Mouse (Mus musculus) thymus, adult 2 months (tissue): ENCODE measurements at regions not wholly inside any gene's neighbourhood (a gene's known extent, or its start where the extent isn't known, plus 50 kb on each side); places are given as distances from the start of the nearest gene placed in this dataset.

Experiments used
- DNase-seq: peaks from one replicate; pipeline ENCODE4 v3.0.0; 2021
- H3K27ac ChIP-seq: fragments of 200-500 bp; 2 replicates; pipeline ENCODE4 v1.5.1; 2012; ENCODE audit warnings: low read length, control low read depth; ENCODE audit not compliant: control insufficient read depth, insufficient read depth
- H3K27me3 ChIP-seq: fragments of 200-500 bp; 2 replicates; pipeline ENCODE4 v1.6.1; 2012; ENCODE audit warnings: mild to moderate bottlenecking, low read length, moderate library complexity, mixed read lengths; ENCODE audit not compliant: control insufficient read depth, insufficient read depth
- H3K36me3 ChIP-seq: fragments of 200-500 bp; 2 replicates; pipeline ENCODE4 v1.6.1; 2012; ENCODE audit warnings: mild to moderate bottlenecking, low read length, moderate library complexity; ENCODE audit not compliant: control insufficient read depth, insufficient read depth
- H3K4me1 ChIP-seq: fragments of 200-500 bp; replicated peaks from 2 replicates; pipeline ENCODE4 v1.6.1; 2012; ENCODE audit warnings: low read length; ENCODE audit not compliant: control insufficient read depth, insufficient read depth
- H3K4me3 ChIP-seq: fragments of 200-500 bp; 2 replicates; pipeline ENCODE4 v1.5.1; 2012; ENCODE audit warnings: mild to moderate bottlenecking, low read length, control low read depth, moderate library complexity; ENCODE audit not compliant: control insufficient read depth, insufficient read depth
- CTCF ChIP-seq: fragments of 200-500 bp; IDR thresholded peaks from 2 replicates; pipeline ENCODE4 v1.5.1; 2012; ENCODE audit warnings: mild to moderate bottlenecking, control low read depth, low read length, moderate library complexity, borderline replicate concordance; ENCODE audit not compliant: control insufficient read depth, poor library complexity, insufficient read depth; ENCODE audit errors: extremely low read depth
- POLR2A ChIP-seq: fragments of 200-500 bp; IDR thresholded peaks from 2 replicates; pipeline ENCODE4 v1.6.1; 2012; ENCODE audit warnings: mild to moderate bottlenecking, low read length, control low read depth, moderate library complexity; ENCODE audit not compliant: control insufficient read depth, poor library complexity, insufficient read depth; ENCODE audit errors: extremely low read depth
- whole genome bisulfite sequencing: fragments of 180-500 bp; shearing (Covaris S2); methylation state at CpG from one replicate; pipeline ENCODE4 v1.1.7; 2018; 5-methylcytosine and 5-hydroxymethylcytosine counted together

- DNase-seq, result no peak
- no peaks in the 10 kb centered on the region for H3K36me3 ChIP-seq
- TF ChIP-seq CTCF, result no peak
- TF ChIP-seq POLR2A, result no peak
- no peak overlapping the region for H3K27ac ChIP-seq
- H3K27me3 ChIP-seq, result no peaks in the 10 kb centered on the region
- 91% methylated on average over 7 of the region's 7 CpGs for WGBS
- no peaks in the 10 kb centered on the region for H3K4me1 ChIP-seq
- no peak overlapping the region for H3K4me3 ChIP-seq
These were observed 57.3 kb upstream of the Arhgap5 start for GRCm38 (mm10) chr12:52446501-52446900.

DNA sequence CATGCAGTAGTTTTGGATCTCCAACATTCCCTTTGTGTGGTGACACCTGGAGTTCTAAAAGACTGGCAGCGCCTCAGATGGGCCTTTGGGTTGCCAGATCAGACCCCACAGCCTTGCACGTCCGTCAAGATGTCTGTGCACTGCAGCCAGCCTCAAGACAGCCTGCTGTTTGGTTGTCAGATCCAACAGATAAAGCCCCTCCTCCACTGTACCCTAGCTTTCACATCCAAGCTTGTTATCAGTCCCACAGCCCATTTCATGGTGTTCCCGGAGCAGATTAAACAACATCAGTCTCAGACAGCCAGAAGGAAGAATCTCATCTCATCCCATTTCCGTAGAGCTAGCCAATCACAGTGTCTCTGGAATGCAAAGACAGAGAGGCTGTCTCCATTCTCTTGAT is 56.3 kb upstream of the Arhgap5 start:
- WGBS, result 95% methylated on average over 5 of the region's 5 CpGs
- H3K27ac ChIP-seq, result no peak overlapping the region

DNA sequence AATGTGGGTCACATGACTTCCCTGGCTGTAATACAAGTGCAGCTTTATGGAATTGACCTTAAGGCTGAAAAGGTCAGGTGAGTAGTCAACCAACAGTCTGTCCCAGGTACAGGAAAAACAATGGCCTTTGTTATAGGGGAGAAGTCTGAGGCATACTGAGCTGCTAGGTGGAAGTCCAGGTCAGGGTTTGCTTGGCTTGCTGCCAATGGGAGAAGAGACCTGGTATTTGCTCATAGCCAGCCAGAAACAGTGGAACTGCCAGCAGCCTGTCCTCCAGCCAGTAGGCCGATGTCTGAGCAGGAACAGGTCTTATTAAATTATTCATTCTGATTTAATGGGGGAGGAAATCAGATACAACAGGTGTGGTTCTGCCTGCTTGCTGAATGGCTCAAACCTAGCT is 55.6 kb upstream of the Arhgap5 start:
- Histone ChIP-seq H3K4me3 (no peak overlapping the region), H3K36me3 (no peaks in the 10 kb centered on the region), H3K27me3 (no peaks in the 10 kb centered on the region), H3K4me1 (no peaks in the 10 kb centered on the region), H3K27ac (no peak overlapping the region)
- 83% methylated on average over 1 of the region's 1 CpGs for WGBS
- DNase-seq, result no peak
- no peak for TF ChIP-seq CTCF
- no peak for TF ChIP-seq POLR2A

More for the DNA sequence above, 56.3 kb upstream of the Arhgap5 start:
- H3K36me3 ChIP-seq, result no peaks in the 10 kb centered on the region
- no peak overlapping the region for H3K4me3 ChIP-seq
- H3K27me3 ChIP-seq, result no peaks in the 10 kb centered on the region
- no peak for TF ChIP-seq POLR2A
- TF ChIP-seq CTCF, result no peak
- no peak for DNase-seq
- no peaks in the 10 kb centered on the region for H3K4me1 ChIP-seq

DNA sequence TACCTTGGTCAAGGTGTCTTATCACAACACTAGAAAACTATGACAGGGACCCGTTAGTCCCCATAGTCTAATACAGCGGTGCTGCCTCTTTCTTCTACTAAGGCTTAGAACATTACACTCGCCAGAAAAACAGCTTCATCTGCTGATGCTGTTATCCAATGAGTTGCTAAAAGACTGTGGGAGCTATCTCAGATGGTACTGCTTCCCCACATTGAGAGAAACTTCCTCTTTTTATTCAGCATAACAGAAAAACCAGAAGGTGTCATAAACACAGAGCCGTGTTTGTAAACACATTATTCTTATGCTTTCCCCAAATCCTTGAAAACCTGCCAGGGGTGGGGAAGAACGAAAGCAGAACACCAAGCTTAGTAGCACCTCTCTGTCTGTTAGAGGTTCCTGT is 49.9 kb upstream of the Arhgap5 start:
- H3K36me3 ChIP-seq, result no peaks in the 10 kb centered on the region
- H3K4me3 ChIP-seq, result no peak overlapping the region
- no peaks in the 10 kb centered on the region for H3K4me1 ChIP-seq
- DNase-seq, result no peak
- H3K27ac ChIP-seq, result no peak overlapping the region
- WGBS, result 76% methylated on average over 5 of the region's 5 CpGs
- no peak for TF ChIP-seq CTCF
- TF ChIP-seq POLR2A, result no peak
- H3K27me3 ChIP-seq, result no peaks in the 10 kb centered on the region
